Mouse (Mus musculus): ENCODE measurements at regions not wholly inside any gene's neighbourhood (a gene's known extent, or its start where the extent isn't known, plus 50 kb on each side); places are given as distances from the start of the nearest gene placed in this dataset.
"Not testable (repeated sequence)": the region's sequence is repeated elsewhere in the genome, so short reads cannot be mapped to it uniquely, and the experiment has no call there.

- WGBS: 89% methylated on average over 11 of the region's 11 CpGs
- not testable (repeated sequence) for H3K27ac ChIP-seq (replicated peaks; ENCODE audit: low read depth, low read length); DNase-seq; H3K4me1 ChIP-seq (ENCODE audit: control insufficient read depth, insufficient read depth, low read length); H3K4me2 ChIP-seq (ENCODE audit: low read length); H3K4me3 ChIP-seq (replicated peaks; ENCODE audit: low read depth, low read length); H3K27me3 ChIP-seq (ENCODE audit: control insufficient read depth, insufficient read depth, low read length); H3K36me3 ChIP-seq (ENCODE audit: control insufficient read depth, insufficient read depth, low read length); H3K9ac ChIP-seq (replicated peaks; ENCODE audit: low read length); ATAC-seq (ENCODE audit: low FRiP score, low TSS enrichment); H3K9me3 ChIP-seq (ENCODE audit: control insufficient read depth, low read length)
Observed at GRCm38 (mm10) chr5:3141841-3142240, 199.4 kb upstream of the Cdk6 start.

GRCm38 (mm10) chr5:3146544-3147295 is 194.6 kb upstream of the Cdk6 start:
- H3K9me3 ChIP-seq (ENCODE audit: control insufficient read depth, low read length); H3K27ac ChIP-seq (replicated peaks; ENCODE audit: low read depth, low read length); H3K9ac ChIP-seq (replicated peaks; ENCODE audit: low read length); H3K36me3 ChIP-seq (ENCODE audit: control insufficient read depth, insufficient read depth, low read length); H3K27me3 ChIP-seq (ENCODE audit: control insufficient read depth, insufficient read depth, low read length); H3K4me2 ChIP-seq (ENCODE audit: low read length); H3K4me3 ChIP-seq (replicated peaks; ENCODE audit: low read depth, low read length); H3K4me1 ChIP-seq (ENCODE audit: control insufficient read depth, insufficient read depth, low read length): not testable (repeated sequence)
- peak; percentile 64 for DNase-seq
- peak; percentile 69 for ATAC-seq (ENCODE audit: low FRiP score, low TSS enrichment)
- WGBS: 45% methylated on average over 8 of the region's 11 CpGs

- not testable (repeated sequence) for H3K9me3 ChIP-seq (ENCODE audit: control insufficient read depth, low read length); H3K4me1 ChIP-seq (ENCODE audit: control insufficient read depth, insufficient read depth, low read length); H3K27ac ChIP-seq (replicated peaks; ENCODE audit: low read depth, low read length); H3K4me3 ChIP-seq (replicated peaks; ENCODE audit: low read depth, low read length); H3K9ac ChIP-seq (replicated peaks; ENCODE audit: low read length); H3K36me3 ChIP-seq (ENCODE audit: control insufficient read depth, insufficient read depth, low read length); DNase-seq; H3K27me3 ChIP-seq (ENCODE audit: control insufficient read depth, insufficient read depth, low read length); ATAC-seq (ENCODE audit: low FRiP score, low TSS enrichment); H3K4me2 ChIP-seq (ENCODE audit: low read length)
- 21% methylated on average over 5 of the region's 5 CpGs for WGBS
Observed at GRCm38 (mm10) chr5:3149886-3150285, 191.4 kb upstream of the Cdk6 start.

GRCm38 (mm10) chr5:3150766-3151165 is 190.5 kb upstream of the Cdk6 start:
- H3K9ac ChIP-seq (replicated peaks; ENCODE audit: low read length); ATAC-seq (ENCODE audit: low FRiP score, low TSS enrichment); H3K4me2 ChIP-seq (ENCODE audit: low read length); H3K9me3 ChIP-seq (ENCODE audit: control insufficient read depth, low read length); H3K4me3 ChIP-seq (replicated peaks; ENCODE audit: low read depth, low read length); H3K27me3 ChIP-seq (ENCODE audit: control insufficient read depth, insufficient read depth, low read length); H3K4me1 ChIP-seq (ENCODE audit: control insufficient read depth, insufficient read depth, low read length); H3K36me3 ChIP-seq (ENCODE audit: control insufficient read depth, insufficient read depth, low read length); H3K27ac ChIP-seq (replicated peaks; ENCODE audit: low read depth, low read length): not testable (repeated sequence)
- peak; percentile 2 for DNase-seq
- 18% methylated on average over 4 of the region's 4 CpGs for WGBS

GRCm38 (mm10) chr5:3151534-3152148 is 189.6 kb upstream of the Cdk6 start:
- H3K9me3 ChIP-seq (ENCODE audit: control insufficient read depth, low read length); H3K27me3 ChIP-seq (ENCODE audit: control insufficient read depth, insufficient read depth, low read length); H3K4me1 ChIP-seq (ENCODE audit: control insufficient read depth, insufficient read depth, low read length); ATAC-seq (ENCODE audit: low FRiP score, low TSS enrichment); H3K36me3 ChIP-seq (ENCODE audit: control insufficient read depth, insufficient read depth, low read length); H3K27ac ChIP-seq (replicated peaks; ENCODE audit: low read depth, low read length); H3K9ac ChIP-seq (replicated peaks; ENCODE audit: low read length): not testable (repeated sequence)
- under 1% methylated on average over 12 of the region's 12 CpGs for WGBS
- Histone ChIP-seq H3K4me3 (replicated peaks; ENCODE audit: low read depth, low read length) (peak overlapping the region; percentile 30), H3K4me2 (ENCODE audit: low read length) (peak overlapping the region; percentile 56)
- DNase-seq: peak; percentile 34

GRCm38 (mm10) chr5:3152149-3152865 is 189.0 kb upstream of the Cdk6 start:
- peak; percentile 80 for ATAC-seq (ENCODE audit: low FRiP score, low TSS enrichment)
- peak overlapping the region; percentile 30 for H3K4me3 ChIP-seq (replicated peaks; ENCODE audit: low read depth, low read length)

GRCm38 (mm10) chr5:3165511-3165910 is 175.8 kb upstream of the Cdk6 start:
- H3K4me2 ChIP-seq (ENCODE audit: low read length); H3K9ac ChIP-seq (replicated peaks; ENCODE audit: low read length); H3K9me3 ChIP-seq (ENCODE audit: control insufficient read depth, low read length); DNase-seq; H3K27me3 ChIP-seq (ENCODE audit: control insufficient read depth, insufficient read depth, low read length); H3K36me3 ChIP-seq (ENCODE audit: control insufficient read depth, insufficient read depth, low read length); H3K4me3 ChIP-seq (replicated peaks; ENCODE audit: low read depth, low read length); ATAC-seq (ENCODE audit: low FRiP score, low TSS enrichment); H3K27ac ChIP-seq (replicated peaks; ENCODE audit: low read depth, low read length); H3K4me1 ChIP-seq (ENCODE audit: control insufficient read depth, insufficient read depth, low read length): not testable (repeated sequence)
- 99% methylated on average over 2 of the region's 2 CpGs for WGBS

More at GRCm38 (mm10) chr5:3152149-3152865, 189.0 kb upstream of the Cdk6 start:
- H3K4me2 ChIP-seq (ENCODE audit: low read length): peak overlapping the region; percentile 56
- peak; percentile 65 for DNase-seq
- not testable (repeated sequence) for H3K9ac ChIP-seq (replicated peaks; ENCODE audit: low read length); H3K27me3 ChIP-seq (ENCODE audit: control insufficient read depth, insufficient read depth, low read length); H3K9me3 ChIP-seq (ENCODE audit: control insufficient read depth, low read length); H3K36me3 ChIP-seq (ENCODE audit: control insufficient read depth, insufficient read depth, low read length); H3K4me1 ChIP-seq (ENCODE audit: control insufficient read depth, insufficient read depth, low read length)
- 21% methylated on average over 26 of the region's 26 CpGs for WGBS
- H3K27ac ChIP-seq (replicated peaks; ENCODE audit: low read depth, low read length): 0 out of 2 replicates have a peak overlapping the region, but pooled peaks have one; percentile 14

- WGBS: 78% methylated on average over 2 of the region's 2 CpGs
- DNase-seq; ATAC-seq (ENCODE audit: low FRiP score, low TSS enrichment); H3K4me3 ChIP-seq (replicated peaks; ENCODE audit: low read depth, low read length); H3K9ac ChIP-seq (replicated peaks; ENCODE audit: low read length); H3K4me2 ChIP-seq (ENCODE audit: low read length); H3K9me3 ChIP-seq (ENCODE audit: control insufficient read depth, low read length); H3K27ac ChIP-seq (replicated peaks; ENCODE audit: low read depth, low read length); H3K27me3 ChIP-seq (ENCODE audit: control insufficient read depth, insufficient read depth, low read length); H3K4me1 ChIP-seq (ENCODE audit: control insufficient read depth, insufficient read depth, low read length); H3K36me3 ChIP-seq (ENCODE audit: control insufficient read depth, insufficient read depth, low read length): not testable (repeated sequence)
Observed at GRCm38 (mm10) chr5:3166496-3166895, 174.8 kb upstream of the Cdk6 start.
